Mouse (Mus musculus) brown adipose tissue, adult 24 weeks (tissue): ENCODE results near the gene Gabrd. TPM values are rescaled to one million over a fixed set of nuclear protein-coding genes. Genes with fewer than 3 reads are reported as not detected.

ENCODE experiments used
- H3K27ac ChIP-seq: fragments of 200-500 bp; replicated peaks from 2 replicates; pipeline ENCODE4 v1.5.1; 2012; ENCODE audit warnings: low read depth, mild to moderate bottlenecking, low read length
- H3K4me1 ChIP-seq: fragments of 200-500 bp; 2 replicates; pipeline ENCODE4 v1.6.1; 2012; ENCODE audit warnings: low read length, mixed read lengths; ENCODE audit not compliant: control insufficient read depth, insufficient read depth, insufficient read length
- H3K4me3 ChIP-seq: fragments of 200-500 bp; 2 replicates; pipeline ENCODE4 v1.5.1; 2012; ENCODE audit warnings: low read depth, mild to moderate bottlenecking, low read length, moderate library complexity; ENCODE audit not compliant: insufficient read depth
- polyA plus RNA-seq: library from polyadenylated mRNA; stranded (reverse); fragments of >200 nt; gene quantifications from 2 replicates; pipeline ENCODE4 v1.2.4, GENCODE M21; 2012; ENCODE audit not compliant: missing spikeins, insufficient read depth, insufficient read length

The Gabrd gene
- polyA plus RNA-seq, 1 experiment = not detected

GRCm38 (mm10) chr4:155408695-155409057, 10.8 kb upstream of the Gabrd start:
- H3K4me3 ChIP-seq = peak overlapping the region; percentile 38
- no peak overlapping the region for H3K27ac ChIP-seq

GRCm38 (mm10) chr4:155402489-155402888, 4.6 kb upstream of the Gabrd start:
- H3K4me1 ChIP-seq = peaks cover 2% of the 10 kb centered on the region; the same call in 1 of the 2 replicates
- H3K27ac ChIP-seq = no peak overlapping the region
- H3K4me3 ChIP-seq = no peak overlapping the region

More at GRCm38 (mm10) chr4:155408695-155409057, 10.8 kb upstream of the Gabrd start:
- no peaks in the 10 kb centered on the region; the same call in 1 of the 2 replicates for H3K4me1 ChIP-seq

GRCm38 (mm10) chr4:155401121-155401520, 3.2 kb upstream of the Gabrd start:
- no peak overlapping the region for H3K4me3 ChIP-seq
- H3K4me1 ChIP-seq = peaks cover 2% of the 10 kb centered on the region; the same call in 1 of the 2 replicates
- H3K27ac ChIP-seq = no peak overlapping the region

GRCm38 (mm10) chr4:155398222-155398540, 269 bp upstream of the Gabrd start:
- no peak overlapping the region for H3K27ac ChIP-seq
- peaks cover 2% of the 10 kb centered on the region; the same call in 1 of the 2 replicates for H3K4me1 ChIP-seq
- no peak overlapping the region for H3K4me3 ChIP-seq

- Histone ChIP-seq H3K4me1 (peaks cover 2% of the 10 kb centered on the region; the same call in 1 of the 2 replicates), H3K4me3 (no peak overlapping the region), H3K27ac (no peak overlapping the region)
Observed at GRCm38 (mm10) chr4:155396751-155397150, 1.2 kb downstream of the Gabrd start.

GRCm38 (mm10) chr4:155395471-155395870, 2.4 kb downstream of the Gabrd start:
- Histone ChIP-seq H3K4me3 (no peak overlapping the region), H3K4me1 (peaks cover 2% of the 10 kb centered on the region; the same call in 1 of the 2 replicates), H3K27ac (no peak overlapping the region)

- H3K27ac ChIP-seq = no peak overlapping the region
- no peak overlapping the region for H3K4me3 ChIP-seq
- no peaks in the 10 kb centered on the region for H3K4me1 ChIP-seq
Observed at GRCm38 (mm10) chr4:155387166-155387565, 10.7 kb downstream of the Gabrd start.

- Histone ChIP-seq H3K27ac (no peak overlapping the region), H3K4me3 (no peak overlapping the region), H3K4me1 (no peaks in the 10 kb centered on the region)
Observed at GRCm38 (mm10) chr4:155383326-155383725, 14.6 kb downstream of the Gabrd start.

GRCm38 (mm10) chr4:155382752-155383151, 15.2 kb downstream of the Gabrd start:
- no peak overlapping the region for H3K27ac ChIP-seq
- no peaks in the 10 kb centered on the region for H3K4me1 ChIP-seq
- no peak overlapping the region for H3K4me3 ChIP-seq

- Histone ChIP-seq H3K4me1 (no peaks in the 10 kb centered on the region), H3K4me3 (no peak overlapping the region), H3K27ac (no peak overlapping the region)
Observed at GRCm38 (mm10) chr4:155381974-155382373, 15.9 kb downstream of the Gabrd start.

GRCm38 (mm10) chr4:155371797-155372735, 25.8 kb downstream of the Gabrd start:
- no peak overlapping the region for H3K4me3 ChIP-seq
- no peak overlapping the region for H3K27ac ChIP-seq
- no peaks in the 10 kb centered on the region for H3K4me1 ChIP-seq

- Histone ChIP-seq H3K27ac (no peak overlapping the region), H3K4me1 (no peaks in the 10 kb centered on the region), H3K4me3 (no peak overlapping the region)
Observed at GRCm38 (mm10) chr4:155370737-155371715, 26.9 kb downstream of the Gabrd start.

GRCm38 (mm10) chr4:155368684-155369083, 29.2 kb downstream of the Gabrd start:
- H3K4me3 ChIP-seq = no peak overlapping the region
- H3K27ac ChIP-seq = no peak overlapping the region
- no peaks in the 10 kb centered on the region for H3K4me1 ChIP-seq

GRCm38 (mm10) chr4:155367739-155368138, 30.2 kb downstream of the Gabrd start:
- H3K4me1 ChIP-seq = no peaks in the 10 kb centered on the region
- no peak overlapping the region for H3K4me3 ChIP-seq
- H3K27ac ChIP-seq = no peak overlapping the region

- H3K4me1 ChIP-seq = no peaks in the 10 kb centered on the region
- H3K4me3 ChIP-seq = no peak overlapping the region
- H3K27ac ChIP-seq = no peak overlapping the region
Observed at GRCm38 (mm10) chr4:155366784-155367183, 31.1 kb downstream of the Gabrd start.
